Mouse (Mus musculus): ENCODE results near the gene Adamts7.

GRCm38 (mm10) chr9:90247316-90247715 lies 84.4 kb downstream of the Adamts7 start:
- no peak for TF ChIP-seq POLR2A (IDR thresholded peaks at IDR 0.05; ENCODE audit: borderline replicate concordance, extremely low read depth, low read depth, low read length)
- TF ChIP-seq CTCF (IDR thresholded peaks at IDR 0.05; ENCODE audit: insufficient read depth, low read length), result no peak
